Mouse (Mus musculus): ENCODE data around the gene AC161166.1. TPM values are rescaled to one million over a fixed set of nuclear protein-coding genes. Genes with fewer than 3 reads are reported as not detected.
"Not testable (repeated sequence)": the region's sequence is repeated elsewhere in the genome, so short reads cannot be mapped to it uniquely, and the experiment has no call there.

AC161166.1 gene
- polyA plus RNA-seq, 1 experiment from 2014 or later, result 1.2 TPM

DNA sequence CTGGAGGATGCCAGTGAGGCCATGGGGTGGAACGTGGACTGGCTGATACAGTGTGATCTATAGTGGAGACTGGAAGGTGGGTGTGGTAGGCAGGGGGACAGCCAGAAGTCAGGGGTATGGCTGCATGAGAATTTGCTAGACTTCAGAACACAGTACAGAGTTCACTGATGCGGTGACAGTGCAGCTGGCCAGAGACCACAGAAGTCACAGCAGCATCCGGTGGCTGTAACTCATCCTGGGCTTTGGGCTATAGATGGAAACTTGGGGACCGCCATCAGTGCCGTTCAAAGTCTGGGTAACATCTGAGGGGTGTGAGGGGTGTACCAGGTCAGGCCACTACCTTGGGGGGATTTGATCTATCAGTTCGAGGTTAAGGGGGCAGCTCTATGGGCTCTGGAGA lies 11.5 kb upstream of the AC161166.1 start:
- no peaks in the 10 kb centered on the region for H3K4me1 ChIP-seq (replicated peaks)
- H3K27me3 ChIP-seq, result no peaks in the 10 kb centered on the region
- H3K4me2 ChIP-seq (replicated peaks), result no peak overlapping the region
- WGBS, result 91% methylated on average over 6 of the region's 6 CpGs
- H3K9me3 ChIP-seq, result no peaks in the 10 kb centered on the region
- peaks cover 1% of the 10 kb centered on the region for H3K36me3 ChIP-seq
- no peak overlapping the region for H3K27ac ChIP-seq
- H3K9ac ChIP-seq (replicated peaks), result no peak overlapping the region
- no peak for ATAC-seq
- H3K4me3 ChIP-seq (replicated peaks), result no peak overlapping the region

DNA sequence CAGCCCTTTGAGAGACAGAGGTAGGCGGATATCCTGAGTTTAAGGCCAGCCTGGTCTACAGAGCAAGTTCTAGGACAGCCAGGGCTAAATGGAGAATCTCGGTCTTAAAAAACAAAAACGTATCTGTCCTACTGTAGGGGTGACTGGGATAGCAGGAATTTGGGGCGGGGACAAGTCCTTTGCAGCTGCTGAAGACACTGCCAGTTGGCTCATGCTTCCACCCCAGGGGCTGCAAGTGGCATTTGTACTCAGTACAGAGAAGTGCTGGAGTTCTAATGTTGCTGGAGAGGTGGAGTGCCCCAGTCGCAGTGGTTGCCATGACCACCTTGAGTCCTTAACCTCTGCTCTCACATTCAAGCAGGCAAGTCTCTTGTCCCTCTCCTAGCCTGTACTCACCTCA lies 10.6 kb upstream of the AC161166.1 start:
- no peak overlapping the region for H3K4me3 ChIP-seq (replicated peaks)
- H3K4me2 ChIP-seq (replicated peaks), result no peak overlapping the region
- H3K36me3 ChIP-seq, result peaks cover 10% of the 10 kb centered on the region
- no peaks in the 10 kb centered on the region for H3K9me3 ChIP-seq
- no peaks in the 10 kb centered on the region for H3K27me3 ChIP-seq
- no peaks in the 10 kb centered on the region for H3K4me1 ChIP-seq (replicated peaks)
- 69% methylated on average over 5 of the region's 5 CpGs for WGBS
- no peak for ATAC-seq
- H3K27ac ChIP-seq, result no peak overlapping the region
- H3K9ac ChIP-seq (replicated peaks), result no peak overlapping the region

DNA sequence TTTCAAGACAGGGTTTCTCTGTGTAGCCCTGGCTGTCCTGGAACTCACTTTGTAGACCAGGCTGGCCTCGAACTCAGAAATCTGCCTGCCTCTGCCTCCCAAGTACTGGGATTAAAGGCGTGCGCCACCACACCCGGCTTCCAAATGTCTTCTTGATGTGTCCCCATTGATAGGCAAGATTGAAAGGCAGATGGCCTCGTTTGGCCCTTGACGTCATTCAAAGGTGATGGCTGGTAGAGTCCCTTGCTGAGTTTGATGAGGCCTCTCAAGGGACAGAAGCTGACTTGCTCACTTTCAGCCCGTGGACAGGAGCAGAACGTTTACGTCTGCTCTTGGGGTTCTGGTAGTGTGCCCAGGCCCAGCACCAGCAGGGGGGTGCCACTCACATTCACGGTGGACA lies 7.8 kb upstream of the AC161166.1 start:
- 87% methylated on average over 10 of the region's 10 CpGs for WGBS
- not testable (repeated sequence) for ATAC-seq; H3K4me1 ChIP-seq (replicated peaks); H3K9ac ChIP-seq (replicated peaks); H3K27me3 ChIP-seq; H3K4me3 ChIP-seq (replicated peaks); H3K9me3 ChIP-seq; H3K27ac ChIP-seq; H3K4me2 ChIP-seq (replicated peaks)
- H3K36me3 ChIP-seq, result peaks cover 35% of the 10 kb centered on the region

DNA sequence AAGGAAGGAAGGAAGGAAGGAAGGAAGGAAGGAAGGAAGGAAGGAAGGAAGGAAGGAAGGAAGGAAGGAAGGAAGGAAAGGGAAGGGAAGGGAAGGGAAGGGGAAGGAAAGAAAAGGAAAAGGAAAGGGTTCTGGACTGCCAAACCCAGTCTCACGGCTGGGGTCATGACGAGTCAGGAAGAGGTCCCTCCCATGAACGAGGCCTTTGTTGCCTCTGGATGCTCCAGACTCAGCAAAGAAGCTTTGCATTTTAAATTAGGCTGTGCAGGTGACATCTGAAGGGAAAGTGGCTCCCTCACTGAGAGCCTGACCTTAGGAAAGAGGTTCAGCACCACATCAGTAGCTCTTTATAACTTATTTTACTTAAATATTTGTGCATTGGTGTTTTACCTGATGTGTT lies 6.9 kb upstream of the AC161166.1 start:
- 22% methylated on average over 3 of the region's 3 CpGs for WGBS
- Histone ChIP-seq H3K4me2 (replicated peaks) (no peak overlapping the region), H3K36me3 (peaks cover 44% of the 10 kb centered on the region), H3K4me3 (replicated peaks) (no peak overlapping the region), H3K27me3 (no peaks in the 10 kb centered on the region), H3K4me1 (replicated peaks) (no peaks in the 10 kb centered on the region), H3K9ac (replicated peaks) (no peak overlapping the region), H3K9me3 (no peaks in the 10 kb centered on the region), H3K27ac (no peak overlapping the region)
- no peak for ATAC-seq

DNA sequence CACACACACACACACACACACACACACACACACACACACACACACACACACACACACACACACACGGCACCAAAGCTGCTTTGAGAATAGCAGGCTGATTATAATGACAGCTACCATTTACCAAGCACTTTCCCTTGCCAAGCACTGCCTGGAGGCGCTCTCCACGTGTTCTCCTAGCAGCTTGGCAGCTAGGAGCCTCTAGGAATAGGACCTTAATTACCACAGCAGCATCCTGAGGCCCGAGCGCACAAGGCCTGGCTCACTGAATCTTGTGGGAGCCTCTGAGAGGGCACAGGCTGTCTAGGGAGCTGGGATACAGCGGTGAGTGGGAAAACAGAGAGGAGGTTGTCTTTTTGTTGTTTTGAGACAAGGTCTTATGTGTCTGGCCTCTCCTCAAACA lies 5.4 kb upstream of the AC161166.1 start:
- Histone ChIP-seq H3K4me2 (replicated peaks) (no peak overlapping the region), H3K4me3 (replicated peaks) (no peak overlapping the region), H3K9me3 (no peaks in the 10 kb centered on the region), H3K9ac (replicated peaks) (no peak overlapping the region), H3K27me3 (no peaks in the 10 kb centered on the region), H3K36me3 (peaks cover 59% of the 10 kb centered on the region), H3K4me1 (replicated peaks) (0 out of 2 replicates have a peak, but pooled peaks cover 2% of the 10 kb centered on the region), H3K27ac (peak overlapping the region; percentile 46; the same call in 1 of the 2 replicates)
- ATAC-seq, result no peak
- WGBS, result 53% methylated on average over 6 of the region's 6 CpGs

DNA sequence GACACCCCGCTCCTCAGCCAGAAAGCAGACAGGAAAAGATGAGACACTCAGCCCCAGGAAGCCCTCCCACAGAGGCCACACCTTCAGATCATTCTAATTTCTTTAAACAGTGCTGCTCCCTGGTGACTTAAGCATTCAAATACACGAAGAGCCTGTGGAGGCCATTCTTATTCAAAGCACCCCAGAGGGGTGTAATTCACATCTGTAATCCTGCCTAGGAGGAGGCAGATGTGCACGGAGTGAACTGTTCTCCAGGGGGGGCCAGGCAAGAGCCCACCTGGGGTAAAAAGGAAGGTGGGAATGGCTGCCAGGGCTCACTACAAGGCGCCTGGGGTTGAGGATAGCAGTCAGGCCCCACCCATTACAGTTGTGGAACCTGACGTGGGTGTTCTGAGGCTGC lies 4.8 kb upstream of the AC161166.1 start:
- 27% methylated on average over 5 of the region's 5 CpGs for WGBS
- no peak overlapping the region for H3K4me2 ChIP-seq (replicated peaks)
- no peaks in the 10 kb centered on the region for H3K27me3 ChIP-seq
- ATAC-seq, result no peak
- H3K9ac ChIP-seq (replicated peaks), result no peak overlapping the region
- no peak overlapping the region for H3K4me3 ChIP-seq (replicated peaks)
- H3K4me1 ChIP-seq (replicated peaks), result 0 out of 2 replicates have a peak, but pooled peaks cover 4% of the 10 kb centered on the region
- peaks cover 63% of the 10 kb centered on the region for H3K36me3 ChIP-seq
- H3K9me3 ChIP-seq, result no peaks in the 10 kb centered on the region
- H3K27ac ChIP-seq, result no peak overlapping the region

DNA sequence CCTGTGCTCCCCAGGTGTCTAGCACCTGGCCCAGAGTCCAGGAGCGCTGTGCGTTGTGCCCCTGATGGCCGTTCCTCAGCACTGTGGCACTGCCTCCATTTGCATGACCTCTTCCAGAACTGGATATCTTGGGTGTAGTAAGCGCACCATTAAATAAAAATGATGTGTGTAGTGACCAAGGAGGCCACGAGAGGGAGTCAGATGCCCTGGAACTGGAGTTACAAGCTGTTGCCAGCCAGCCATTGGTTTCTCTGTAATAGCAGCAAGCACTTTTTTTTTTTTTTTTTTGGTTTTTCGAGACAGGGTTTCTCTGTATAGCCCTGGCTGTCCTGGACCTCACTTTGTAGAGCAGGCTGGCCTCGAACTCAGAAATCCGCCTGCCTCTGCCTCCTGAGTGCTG lies 4.1 kb upstream of the AC161166.1 start:
- H3K27me3 ChIP-seq; H3K9me3 ChIP-seq; H3K4me2 ChIP-seq (replicated peaks); H3K27ac ChIP-seq; H3K9ac ChIP-seq (replicated peaks); H3K4me3 ChIP-seq (replicated peaks): not testable (repeated sequence)
- Histone ChIP-seq H3K4me1 (replicated peaks) (peaks cover 12% of the 10 kb centered on the region; the same call in 1 of the 2 replicates), H3K36me3 (peaks cover 71% of the 10 kb centered on the region)
- WGBS, result 61% methylated on average over 8 of the region's 8 CpGs
- 0 out of 2 replicates have a peak, but pooled peaks have one; percentile 32 for ATAC-seq

DNA sequence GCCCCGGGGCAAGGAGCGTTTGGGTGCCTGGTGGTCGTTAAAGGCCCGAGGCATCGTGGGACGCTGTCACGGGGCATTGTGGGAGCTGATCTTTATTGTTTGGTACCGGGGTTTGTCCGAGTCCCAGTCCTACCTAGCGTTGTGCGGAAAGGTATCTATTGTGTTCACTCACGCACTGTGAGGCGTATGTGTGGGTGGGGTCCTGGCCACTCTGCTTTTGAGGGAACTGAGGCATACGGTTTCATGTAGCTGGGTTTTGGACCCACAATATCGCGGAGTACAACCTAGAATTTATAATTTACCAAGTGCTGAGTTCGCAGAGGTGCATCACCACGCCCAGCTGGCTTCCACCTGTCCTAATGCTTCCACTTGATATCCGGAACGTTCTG lies 4.5 kb downstream of the AC161166.1 start:
- Histone ChIP-seq H3K27ac (peak overlapping the region; percentile 99), H3K27me3 (no peaks in the 10 kb centered on the region), H3K9me3 (no peaks in the 10 kb centered on the region), H3K4me1 (replicated peaks) (peaks cover 73% of the 10 kb centered on the region), H3K4me3 (replicated peaks) (peak overlapping the region; percentile 67), H3K36me3 (peaks cover 32% of the 10 kb centered on the region), H3K4me2 (replicated peaks) (peak overlapping the region; percentile 69), H3K9ac (replicated peaks) (peak overlapping the region; percentile 82)
- under 1% methylated on average over 20 of the region's 20 CpGs for WGBS
- peak; percentile 21 for ATAC-seq

DNA sequence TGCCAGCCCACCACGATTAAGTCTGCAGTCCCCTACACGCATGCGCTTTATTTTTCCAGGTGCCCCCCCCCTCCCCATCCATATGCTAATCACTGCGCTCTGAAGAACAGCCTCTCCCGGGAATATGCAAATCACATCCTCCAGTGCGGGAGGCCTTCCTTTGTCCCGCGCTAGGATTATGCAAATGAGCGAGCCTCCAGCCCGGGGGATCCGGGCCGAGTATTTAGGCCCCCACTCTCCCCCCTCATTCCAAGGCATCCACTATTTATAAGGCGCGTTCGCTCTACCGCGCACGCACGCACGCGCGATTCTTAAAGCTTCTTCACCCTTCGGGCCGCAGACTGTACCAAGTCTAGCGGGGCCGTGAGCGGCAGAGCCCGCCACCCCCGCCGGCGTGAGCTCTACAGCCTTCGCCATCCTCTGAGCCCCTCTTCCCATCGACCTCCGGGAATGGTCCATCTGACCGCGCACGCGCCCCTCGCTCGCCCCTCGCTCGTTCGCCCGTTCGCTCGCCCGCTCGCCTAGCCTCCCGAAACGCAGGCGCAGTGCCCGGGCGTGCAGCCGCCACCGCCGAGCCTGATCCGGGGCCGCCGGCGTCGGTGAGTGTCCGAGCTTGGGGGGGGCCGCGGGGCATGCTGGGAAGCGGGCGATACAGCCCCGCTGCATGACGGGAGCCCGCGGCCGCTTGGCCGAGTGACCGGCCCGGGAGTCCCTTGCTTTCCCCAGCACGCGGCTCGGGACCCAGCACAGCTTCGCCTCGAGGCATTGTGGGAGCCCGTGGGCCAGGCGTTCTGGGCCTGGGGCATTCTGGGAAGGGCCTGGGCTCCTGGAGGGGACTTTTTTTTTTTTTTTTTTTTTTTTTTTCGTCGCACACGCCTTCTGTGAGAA lies 5.2 kb downstream of the AC161166.1 start, which contains the start of gene Zfp428:
Gene Zfp428 (plus strand): TSS at position 169 of the 888 bp plus-strand sequence.
- no peaks in the 10 kb centered on the region for H3K27me3 ChIP-seq
- WGBS, result under 1% methylated on average over 84 of the region's 84 CpGs
- H3K4me2 ChIP-seq (replicated peaks), result peak within 1 kb of the TSS; percentile 69
- peaks cover 71% of the 10 kb centered on the region for H3K4me1 ChIP-seq (replicated peaks)
- no peaks in the 10 kb centered on the region for H3K9me3 ChIP-seq
- peak within 1 kb of the TSS; percentile 67 for H3K4me3 ChIP-seq (replicated peaks)
- peak; percentile 94 for ATAC-seq
- H3K36me3 ChIP-seq, result peaks cover 34% of the 10 kb centered on the region
- peak within 1 kb of the TSS; percentile 99 for H3K27ac ChIP-seq
- H3K9ac ChIP-seq (replicated peaks), result peak within 1 kb of the TSS; percentile 82

DNA sequence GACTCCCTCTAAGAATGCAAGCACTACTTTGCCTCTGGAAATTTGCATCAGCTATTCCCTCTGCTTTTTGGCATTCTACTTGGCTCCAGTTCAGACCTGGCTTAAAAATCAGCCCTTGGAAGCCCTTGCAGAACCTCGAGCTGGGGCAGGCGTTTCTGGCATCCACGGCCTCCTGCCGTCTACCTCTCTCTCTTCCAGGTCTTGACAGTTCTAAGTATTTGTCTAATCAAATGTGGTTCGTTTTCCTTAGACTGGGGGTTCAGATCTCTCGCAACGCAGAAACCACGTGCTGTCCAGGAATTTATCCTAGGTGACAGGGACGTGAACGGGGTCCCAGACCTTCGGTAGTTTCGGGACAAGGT lies 5.8 kb downstream of the AC161166.1 start:
- ATAC-seq, result no peak; the same call in 1 of the 2 replicates
- no peaks in the 10 kb centered on the region for H3K27me3 ChIP-seq
- WGBS, result under 1% methylated on average over 12 of the region's 12 CpGs
- peak overlapping the region; percentile 69 for H3K4me2 ChIP-seq (replicated peaks)
- H3K9me3 ChIP-seq, result no peaks in the 10 kb centered on the region
- peak overlapping the region; percentile 82 for H3K9ac ChIP-seq (replicated peaks)
- peak overlapping the region; percentile 67 for H3K4me3 ChIP-seq (replicated peaks)
- H3K4me1 ChIP-seq (replicated peaks), result peaks cover 64% of the 10 kb centered on the region
- H3K27ac ChIP-seq, result peak overlapping the region; percentile 99
- H3K36me3 ChIP-seq, result peaks cover 34% of the 10 kb centered on the region

DNA sequence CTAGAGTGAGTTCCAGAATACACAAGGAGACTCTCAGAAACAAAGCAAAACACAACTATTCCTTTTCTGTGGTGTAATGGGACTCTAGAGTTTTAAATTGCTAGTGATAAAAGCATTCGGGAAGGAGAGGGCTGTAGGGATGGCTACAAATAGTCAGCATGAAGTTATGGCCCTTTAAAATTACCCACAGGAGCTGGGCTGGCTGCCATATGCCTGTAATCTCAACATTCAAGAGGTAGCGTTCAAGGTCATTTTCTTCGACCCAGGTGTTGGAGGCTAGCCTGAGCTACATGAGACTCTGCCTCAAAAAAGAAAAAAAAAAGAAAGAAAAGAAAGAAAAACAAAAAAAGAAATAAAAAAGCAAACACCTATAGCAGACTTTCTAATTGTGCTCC lies 6.2 kb downstream of the AC161166.1 start:
- Histone ChIP-seq H3K9ac (replicated peaks) (peak overlapping the region; percentile 82), H3K4me1 (replicated peaks) (peaks cover 60% of the 10 kb centered on the region)
- no peak for ATAC-seq

DNA sequence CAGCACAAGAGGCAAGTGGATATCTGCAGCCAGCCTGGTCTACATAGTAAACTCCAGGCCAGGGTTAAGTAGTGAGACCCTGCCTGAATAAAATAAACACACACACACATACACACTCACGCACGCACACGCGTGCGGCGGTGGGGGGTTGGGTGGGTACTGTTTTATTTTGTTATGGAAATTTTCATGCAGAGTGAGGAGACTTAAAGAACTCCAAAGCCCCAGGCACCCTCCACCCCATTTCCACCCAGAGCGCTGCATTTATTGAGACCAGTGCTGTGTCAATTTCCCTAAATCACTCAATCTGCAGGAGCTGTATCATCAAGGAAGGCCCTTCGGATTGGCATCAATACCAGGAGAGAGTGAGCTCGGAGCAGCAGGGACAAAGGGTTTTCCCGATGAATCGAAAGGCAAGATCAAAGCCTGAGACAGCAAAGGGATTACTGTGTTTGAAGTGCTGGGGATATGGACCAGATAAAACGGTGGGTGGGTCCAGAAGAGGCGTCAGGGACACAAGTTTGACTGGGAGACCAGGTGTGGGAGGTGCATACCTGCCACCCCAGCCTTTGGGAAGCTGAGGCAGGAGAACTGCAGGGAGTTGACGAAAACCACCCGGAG lies 6.7 kb downstream of the AC161166.1 start:
- H3K4me2 ChIP-seq (replicated peaks), result peak overlapping the region; percentile 69
- H3K36me3 ChIP-seq, result peaks cover 34% of the 10 kb centered on the region
- WGBS, result 5% methylated on average over 15 of the region's 15 CpGs
- H3K9ac ChIP-seq (replicated peaks), result peak overlapping the region; percentile 82
- no peaks in the 10 kb centered on the region for H3K27me3 ChIP-seq
- H3K9me3 ChIP-seq, result no peaks in the 10 kb centered on the region
- peaks cover 55% of the 10 kb centered on the region for H3K4me1 ChIP-seq (replicated peaks)
- peak overlapping the region; percentile 67 for H3K4me3 ChIP-seq (replicated peaks)
- peak overlapping the region; percentile 99 for H3K27ac ChIP-seq
- ATAC-seq, result no peak

More for the DNA sequence above, 6.2 kb downstream of the AC161166.1 start:
- H3K36me3 ChIP-seq, result peaks cover 34% of the 10 kb centered on the region
- peak overlapping the region; percentile 67 for H3K4me3 ChIP-seq (replicated peaks)
- peak overlapping the region; percentile 69 for H3K4me2 ChIP-seq (replicated peaks)
- 9% methylated on average over 3 of the region's 3 CpGs for WGBS
- peak overlapping the region; percentile 99 for H3K27ac ChIP-seq
- H3K27me3 ChIP-seq, result no peaks in the 10 kb centered on the region
- H3K9me3 ChIP-seq, result no peaks in the 10 kb centered on the region
